Mouse (Mus musculus): ENCODE results near the gene Gal. TPM values are rescaled to one million over a fixed set of nuclear protein-coding genes. Genes with fewer than 3 reads are reported as not detected.

Gene Gal
- total RNA-seq, 2 experiments from 2014 or later: not detected

- no peak for ATAC-seq (replicated peaks; ENCODE audit: poor library complexity, severe bottlenecking)
Measured at GRCm38 (mm10) chr19:3363510-3363909, 50.8 kb downstream of the Gal start.

Other genes with a start within 250 kb of the Gal start
- gene Mrpl21, start 131.6 kb downstream of the Gal start, total RNA-seq (2014; fragmentation: Nextera tagmentation): 72.9 and 97.5 TPM in 2 replicates
- 91.3 and 123 TPM in 2 replicates for gene Mrpl21, start 131.6 kb downstream of the Gal start, total RNA-seq (2017)
- gene Ighmbp2, start 131.5 kb downstream of the Gal start, total RNA-seq (2014; fragmentation: Nextera tagmentation): 2.9 and 6.4 TPM in 2 replicates
- gene Ighmbp2, start 131.5 kb downstream of the Gal start, total RNA-seq (2017): 4.8 and 6.8 TPM in 2 replicates
- gene Cpt1a, start 92.2 kb downstream of the Gal start, total RNA-seq (2014; fragmentation: Nextera tagmentation): 49.3 and 54.8 TPM in 2 replicates
- 31.6 and 36.8 TPM in 2 replicates for gene Cpt1a, start 92.2 kb downstream of the Gal start, total RNA-seq (2017)
- gene Tesmin, start 25.7 kb downstream of the Gal start, total RNA-seq (2014; fragmentation: Nextera tagmentation): 0.71 and 0.96 TPM in 2 replicates
- 0.88 and 1.1 TPM in 2 replicates for gene Tesmin, start 25.7 kb downstream of the Gal start, total RNA-seq (2017)
- 97.5 and 97.9 TPM in 2 replicates for gene Ppp6r3, start 161.2 kb upstream of the Gal start, total RNA-seq (2014; fragmentation: Nextera tagmentation)
- gene Ppp6r3, start 161.2 kb upstream of the Gal start, total RNA-seq (2017): 106 and 114 TPM in 2 replicates